Mouse (Mus musculus): ENCODE results near the gene B2m.
"Not testable (repeated sequence)": the region's sequence is repeated elsewhere in the genome, so short reads cannot be mapped to it uniquely, and the experiment has no call there.

The B2m gene

GRCm38 (mm10) chr2:122147508-122148241 lies at the start of gene B2m:
Gene B2m (plus strand): TSS chr2:122147686.
- DNase-seq (ENCODE audit: low spot score in 2 of 2) = peak; percentile 83 to 90

- not testable (repeated sequence) for DNase-seq (ENCODE audit: low spot score in 2 of 2)
These were observed 49.8 kb upstream of the B2m start for GRCm38 (mm10) chr2:122097686-122098085.

- no peak for DNase-seq (ENCODE audit: low spot score in 2 of 2)
These were observed 45.4 kb upstream of the B2m start for GRCm38 (mm10) chr2:122102070-122102469.

- DNase-seq (ENCODE audit: low spot score in 2 of 2) = no peak
These were observed 39.4 kb upstream of the B2m start for GRCm38 (mm10) chr2:122108101-122108500.

DNA sequence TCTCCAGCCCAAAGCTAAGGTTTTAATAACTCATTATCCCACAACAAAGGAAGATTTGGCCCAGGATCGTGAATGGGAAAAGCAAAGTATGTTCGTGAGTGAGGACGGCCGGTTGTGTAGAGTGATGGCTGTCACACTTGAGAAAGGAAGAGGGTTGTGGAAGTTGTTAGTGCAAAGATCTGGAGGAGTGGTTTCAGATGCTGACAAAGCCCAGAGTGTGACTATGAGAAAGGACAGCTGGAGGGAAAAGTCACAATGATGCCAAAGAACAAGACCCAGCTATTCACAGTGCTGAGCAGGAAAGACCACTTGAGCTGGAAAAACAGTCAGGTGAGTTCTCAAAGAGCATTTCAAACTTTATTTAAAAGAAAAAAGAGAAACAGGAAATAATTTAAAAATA lies 37.8 kb upstream of the B2m start:
- no peak for DNase-seq (ENCODE audit: low spot score in 2 of 2)

- DNase-seq (ENCODE audit: low spot score in 2 of 2) = no peak
These were observed 30.6 kb upstream of the B2m start for GRCm38 (mm10) chr2:122116888-122117287.

DNA sequence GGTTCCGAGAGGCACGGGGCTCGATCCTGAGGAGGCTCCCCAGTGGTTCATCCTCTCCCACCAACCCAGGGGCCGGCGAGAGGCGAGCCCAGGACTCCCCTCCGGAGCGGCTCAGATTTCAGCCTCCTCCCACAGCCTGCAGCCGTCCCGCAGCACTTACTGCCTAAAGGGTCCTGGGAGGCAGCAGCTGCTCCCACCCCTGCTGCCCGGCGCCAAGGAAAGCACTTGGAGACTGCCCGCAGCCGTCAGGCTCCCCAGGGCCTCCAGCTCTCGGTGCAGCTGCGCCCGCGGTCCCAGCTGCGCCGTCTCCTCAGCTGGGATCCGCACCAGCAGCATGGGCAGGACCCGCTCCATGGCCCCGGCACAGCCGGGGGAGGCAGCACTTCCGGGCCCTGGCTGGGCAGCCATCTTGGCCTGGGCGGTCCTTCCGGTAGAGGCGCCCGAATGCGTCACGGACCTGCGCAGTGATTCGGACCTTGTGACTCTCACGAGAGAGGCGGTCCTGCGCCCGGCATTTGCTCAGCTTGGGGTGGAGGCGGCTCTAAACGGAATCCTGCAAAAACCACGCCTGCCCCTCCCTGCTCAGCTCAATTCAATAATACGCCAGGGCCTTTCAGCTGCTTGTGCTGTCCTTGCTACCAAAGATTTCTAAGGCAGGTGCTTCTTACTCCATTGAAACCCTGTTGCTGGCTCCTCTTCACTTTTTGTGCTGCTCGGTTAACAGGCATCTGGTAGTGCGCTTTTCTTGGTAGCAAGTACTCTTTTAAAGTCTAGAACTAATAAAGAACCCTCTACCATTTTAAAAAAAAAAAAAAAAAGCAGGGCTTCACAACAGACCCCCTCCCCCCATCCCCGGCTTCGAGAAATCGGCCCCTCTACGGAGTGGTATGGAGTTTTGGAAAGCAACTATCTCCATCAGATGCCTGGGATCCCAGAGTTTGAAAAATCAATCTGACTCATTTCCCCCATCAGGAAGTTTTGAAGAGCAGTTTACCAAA lies 29.2 kb upstream of the B2m start, which contains the start of gene Spg11:
Spg11 (minus strand) TSS at position 426 of the 998 bp plus-strand sequence.
- DNase-seq (ENCODE audit: low spot score in 2 of 2) = peak; percentile 95 to 97

GRCm38 (mm10) chr2:122125680-122126572 lies 21.6 kb upstream of the B2m start:
- DNase-seq (ENCODE audit: low spot score in 2 of 2) = no peak

DNA sequence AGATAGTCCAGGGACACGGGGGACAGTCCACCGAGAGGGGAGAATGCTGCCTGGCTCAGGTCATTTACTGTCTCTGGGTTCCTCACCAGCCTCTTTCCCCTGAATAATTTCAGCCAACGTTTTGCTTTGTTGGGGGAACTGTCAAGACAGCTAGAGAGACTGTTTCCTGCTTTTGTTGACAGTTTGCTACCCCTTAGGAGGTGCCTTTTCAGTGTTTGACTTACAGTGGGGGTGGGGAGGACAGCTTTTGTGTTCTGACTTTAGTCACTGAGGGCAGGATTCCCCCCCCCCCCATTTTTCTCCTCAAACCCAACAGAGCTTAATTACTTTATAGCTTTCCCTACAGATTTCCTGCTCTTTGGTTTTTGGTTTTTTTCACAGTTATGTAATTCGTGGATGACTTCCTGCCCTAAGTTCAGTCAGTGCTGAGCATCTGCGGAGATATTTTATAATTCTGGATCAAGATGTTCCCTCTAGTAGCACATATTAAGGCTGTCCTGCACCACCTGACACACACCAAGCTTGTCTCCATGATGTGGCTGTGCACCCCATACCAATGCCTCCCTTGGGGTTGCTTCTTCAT lies 20.6 kb upstream of the B2m start:
- DNase-seq (ENCODE audit: low spot score in 2 of 2) = no peak

DNA sequence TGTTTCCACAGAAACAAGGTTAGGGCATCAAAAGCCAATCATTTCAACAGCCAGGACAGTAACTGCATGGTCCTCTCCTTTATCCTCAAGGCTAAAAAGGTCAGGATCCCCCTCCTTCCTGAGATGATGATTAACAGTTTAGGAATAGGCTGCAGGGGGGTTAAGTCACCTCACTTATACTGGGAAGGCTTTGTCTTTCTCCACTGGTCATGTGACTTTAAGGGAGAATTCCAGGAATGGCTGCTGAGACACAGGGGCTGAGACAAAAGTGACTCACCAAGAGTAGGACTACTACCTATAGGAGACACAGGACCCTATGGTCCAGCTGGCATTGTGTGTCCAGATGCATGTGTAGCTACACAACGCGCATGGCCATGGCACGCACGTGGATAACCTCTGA lies 19.9 kb upstream of the B2m start:
- DNase-seq (ENCODE audit: low spot score in 2 of 2) = no peak

DNA sequence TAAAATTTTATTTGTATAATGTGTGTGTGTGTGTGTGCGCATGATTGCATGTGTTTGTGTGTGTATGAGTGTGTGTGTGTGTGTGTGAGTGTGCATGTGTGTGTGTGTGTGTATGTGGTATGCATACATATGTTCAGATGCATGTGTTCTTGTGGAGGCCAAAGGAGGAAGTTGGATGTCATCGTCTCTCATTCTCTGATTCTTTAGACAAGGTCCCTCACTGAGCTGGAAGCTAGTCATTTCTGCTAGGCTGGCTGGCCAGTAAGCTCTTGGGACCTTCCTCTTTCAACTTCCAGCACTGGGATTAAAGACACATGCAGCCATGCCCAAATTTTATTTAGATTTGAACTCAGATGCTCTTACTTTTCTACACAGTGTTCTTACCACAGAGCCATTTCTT lies 15.4 kb upstream of the B2m start:
- DNase-seq (ENCODE audit: low spot score in 2 of 2) = no peak

GRCm38 (mm10) chr2:122132618-122133017 lies 14.9 kb upstream of the B2m start:
- no peak for DNase-seq (ENCODE audit: low spot score in 2 of 2)

DNA sequence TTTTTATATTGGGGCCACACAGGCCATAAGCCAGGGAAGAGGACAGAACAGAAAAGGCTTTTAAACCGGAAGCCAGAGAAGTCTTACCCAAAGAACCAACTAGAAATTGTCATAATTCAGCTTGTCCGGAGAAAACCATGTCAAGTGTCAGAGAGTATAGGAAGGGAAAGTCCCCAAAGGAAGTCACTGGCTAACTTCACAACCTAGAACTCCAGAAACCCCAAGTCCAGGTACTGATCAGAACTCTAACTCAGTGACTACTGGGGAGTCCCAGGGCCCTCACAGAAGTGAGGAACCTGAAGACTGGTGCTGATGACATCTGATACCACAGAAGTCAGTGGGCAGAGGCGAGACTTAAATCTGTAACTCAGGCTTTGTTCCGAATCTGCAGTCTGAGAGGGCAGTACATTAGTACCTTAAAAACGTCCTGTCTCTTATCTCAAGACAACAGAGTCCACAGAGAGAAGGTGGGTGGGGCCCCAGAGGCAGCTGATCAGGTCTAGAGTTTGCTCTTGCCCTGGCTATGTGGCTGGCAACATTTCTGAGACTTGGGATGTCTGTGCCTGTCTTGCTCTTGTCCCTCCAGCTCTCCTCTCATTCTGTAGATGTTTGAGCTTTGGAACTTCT lies 9.5 kb upstream of the B2m start:
- DNase-seq (ENCODE audit: low spot score in 2 of 2) = no peak

DNA sequence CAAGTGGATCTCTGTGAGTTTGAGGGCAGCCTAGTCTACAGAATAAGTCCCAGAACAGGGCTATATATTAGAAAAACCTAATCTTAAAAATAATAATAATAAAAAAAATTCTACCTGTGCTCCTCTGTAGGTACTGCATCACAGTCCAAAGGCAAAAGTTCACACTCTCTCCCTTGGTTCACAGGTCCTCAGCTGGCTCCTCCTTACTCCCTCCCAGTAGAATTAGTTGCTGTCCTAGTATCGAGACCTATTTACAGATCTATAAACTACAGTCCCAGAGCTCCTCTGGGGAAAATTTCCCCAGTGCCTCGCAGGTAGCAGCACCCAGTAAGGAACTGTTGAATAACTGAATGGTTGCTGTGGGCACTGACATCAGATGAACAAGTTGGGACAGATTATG lies 6.7 kb upstream of the B2m start:
- DNase-seq (ENCODE audit: low spot score in 2 of 2) = no peak

DNA sequence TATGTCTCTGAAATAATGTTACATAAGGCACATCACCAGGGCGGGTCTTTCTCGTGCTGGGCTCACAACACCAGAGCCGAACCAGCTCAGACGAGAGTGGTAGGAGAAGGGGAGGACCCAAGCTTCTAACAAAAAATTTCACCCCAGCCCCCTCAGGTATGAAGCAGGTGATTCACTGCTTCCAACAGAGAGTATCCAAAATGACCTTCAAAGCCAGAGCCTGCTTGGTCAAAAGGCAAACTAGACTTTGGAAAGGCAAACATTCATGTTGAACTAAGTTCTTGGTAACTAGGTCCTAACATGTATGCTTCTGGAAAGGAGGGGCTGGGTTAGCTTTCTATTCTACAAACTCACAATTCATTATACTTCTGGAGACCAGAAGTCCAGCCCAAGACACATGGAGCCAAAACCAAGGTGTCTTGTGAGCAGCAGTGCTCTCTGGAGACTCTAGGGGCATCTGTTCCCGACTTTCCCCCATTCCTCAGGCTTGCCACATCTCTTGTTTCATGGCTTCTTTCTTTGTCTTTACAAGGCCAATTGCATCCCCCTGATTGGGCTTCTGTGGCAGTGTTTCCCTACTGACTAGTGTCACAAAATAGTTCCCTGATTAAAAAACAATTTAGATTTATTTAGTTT lies 6.0 kb upstream of the B2m start:
- no peak for DNase-seq (ENCODE audit: low spot score in 2 of 2)

DNA sequence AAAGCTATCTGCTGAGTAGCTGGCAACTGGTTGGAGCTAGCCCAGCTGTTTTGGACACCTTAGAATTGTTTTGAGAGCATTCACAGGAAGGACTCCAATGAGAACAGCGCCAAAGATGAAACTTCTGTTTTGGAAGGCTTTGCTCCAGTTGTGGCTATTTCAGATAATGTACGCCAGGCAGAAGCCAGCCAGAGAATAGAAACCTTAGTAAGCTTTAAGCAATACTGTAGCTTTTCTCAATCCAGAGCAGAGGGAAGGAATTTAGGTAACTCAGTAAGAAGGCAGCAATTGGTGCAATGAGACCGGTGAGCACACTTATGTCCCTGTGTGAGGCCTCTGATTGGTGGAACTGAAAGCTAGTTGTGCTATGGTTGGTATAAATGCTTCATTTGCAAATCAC lies 4.4 kb upstream of the B2m start:
- no peak for DNase-seq (ENCODE audit: low spot score in 2 of 2)

GRCm38 (mm10) chr2:122145756-122146155 lies 1.7 kb upstream of the B2m start:
- DNase-seq (ENCODE audit: low spot score in 2 of 2) = no peak

DNA sequence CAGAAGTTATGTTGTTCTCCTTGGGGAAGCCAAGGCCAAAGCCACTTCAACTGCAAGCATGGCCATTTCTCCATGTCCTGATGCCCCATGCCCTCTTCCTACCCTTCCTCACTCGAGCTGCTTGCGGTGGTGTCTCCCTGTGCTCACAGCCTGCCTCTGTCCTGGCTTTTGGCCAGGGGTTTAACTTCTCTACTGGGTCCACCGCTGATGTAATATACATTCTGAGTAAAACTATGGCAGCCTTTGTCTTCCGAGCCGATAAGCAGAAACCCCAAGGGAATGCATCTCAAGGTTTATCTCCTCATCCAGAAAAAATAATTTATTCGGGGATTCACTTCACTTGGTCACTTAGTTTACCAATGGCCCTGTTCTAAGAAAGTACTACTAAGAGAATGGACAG lies 799 bp upstream of the B2m start:
- DNase-seq (ENCODE audit: low spot score in 2 of 2) = no peak

DNA sequence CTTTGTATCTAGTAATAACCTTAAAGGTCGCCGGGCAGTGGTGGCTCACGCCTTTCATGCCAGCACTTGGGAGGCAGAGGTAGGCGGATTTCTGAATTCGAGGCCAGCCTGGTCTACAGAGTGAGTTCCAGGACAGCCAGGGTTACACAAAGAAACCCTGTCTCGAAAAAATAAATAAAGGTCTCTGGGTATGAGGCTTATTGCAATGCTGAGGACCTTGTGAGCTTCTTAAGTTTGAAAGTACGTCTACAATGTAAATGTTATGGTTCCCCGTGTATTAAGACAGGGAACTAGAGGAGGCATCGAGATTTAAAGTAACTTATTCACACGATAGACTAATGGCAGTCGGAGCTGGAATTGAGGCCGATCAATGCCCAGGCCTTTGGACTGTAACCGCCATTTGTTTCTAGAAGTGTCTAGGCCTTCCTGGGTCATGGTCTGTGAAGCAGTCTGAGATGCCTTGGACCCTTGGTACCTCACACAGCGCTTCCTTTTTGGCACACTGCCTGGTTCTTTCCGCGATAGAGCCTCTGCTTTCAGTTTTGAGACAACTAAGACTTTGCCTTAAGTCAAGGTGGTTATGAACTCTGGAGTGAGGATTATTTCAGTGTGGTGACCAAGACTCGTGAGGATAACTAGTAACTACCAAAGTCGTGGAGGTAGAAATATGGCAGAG lies 894 bp downstream of the B2m start:
- DNase-seq (ENCODE audit: low spot score in 2 of 2) = peak in 1 of 2 experiments; percentile 49

DNA sequence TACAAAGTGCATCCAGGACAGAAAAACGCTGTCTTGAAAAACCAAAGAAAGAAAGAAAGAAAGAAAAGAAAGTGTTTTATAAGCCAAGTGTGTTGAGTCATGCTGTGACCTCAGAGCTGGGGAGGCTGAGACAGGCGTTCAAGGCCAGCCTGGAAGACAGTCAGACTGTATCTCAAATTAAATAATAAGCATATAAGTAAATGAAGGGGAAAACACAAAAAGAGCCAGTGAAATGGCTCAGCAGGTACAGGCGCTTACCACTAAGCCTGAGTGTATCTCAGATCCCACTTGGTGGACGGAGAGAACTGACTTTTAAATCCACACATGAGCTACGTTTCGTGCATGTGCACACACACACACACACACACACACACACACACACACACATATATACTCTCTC lies 1.8 kb downstream of the B2m start:
- DNase-seq (ENCODE audit: low spot score in 2 of 2) = no peak
